Mouse (Mus musculus) myocyte (in vitro differentiated cells): ENCODE results near the gene Krtap28-10. TPM values are rescaled to one million over a fixed set of nuclear protein-coding genes. Genes with fewer than 3 reads are reported as not detected.

Experiments
- H3K27me3 ChIP-seq: one replicate; pipeline ENCODE4 v1.6.1; 2011; ENCODE audit not compliant: control insufficient read depth, insufficient read depth, insufficient read length
- H3K36me3 ChIP-seq: one replicate; pipeline ENCODE4 v1.6.1; 2011; ENCODE audit not compliant: control insufficient read depth, insufficient read depth
- H3K4me2 ChIP-seq: one replicate; pipeline ENCODE4 v1.6.1; 2011; ENCODE audit warnings: low read depth, control low read depth
- H3K4me3 ChIP-seq: one replicate; pipeline ENCODE4 v1.5.1; 2011; ENCODE audit warnings: mild to moderate bottlenecking, control low read depth, moderate library complexity
- H3K79me2 ChIP-seq: one replicate; pipeline ENCODE4 v1.6.1; 2011; ENCODE audit not compliant: control insufficient read depth, insufficient read depth
- H3ac ChIP-seq: one replicate; pipeline ENCODE4 v1.6.1; 2011; ENCODE audit not compliant: control insufficient read depth, insufficient read length
- CEBPB ChIP-seq: IDR thresholded peaks from 2 replicates; pipeline ENCODE4 v1.6.1; 2011; ENCODE audit warnings: mild to moderate bottlenecking, moderate library complexity; ENCODE audit not compliant: poor library complexity, insufficient read depth, severe bottlenecking
- E2F4 ChIP-seq: IDR thresholded peaks from one replicate; pipeline ENCODE4 v1.6.1; 2011; ENCODE audit warnings: mild to moderate bottlenecking, control low read depth, moderate library complexity; ENCODE audit not compliant: insufficient read depth
- MAX ChIP-seq: IDR thresholded peaks from one replicate; pipeline ENCODE4 v1.6.1; 2011; ENCODE audit warnings: low read depth, mild to moderate bottlenecking, control low read depth
- MYOD1 ChIP-seq, 3 experiments: IDR thresholded peaks; one replicate each; pipeline ENCODE4 v1.6.1; 2011; ENCODE audit warnings: control low read depth in 2 of 3, low read depth in 2 of 3, mild to moderate bottlenecking in 2 of 3, moderate library complexity in 1 of 3; ENCODE audit not compliant: insufficient read length in 2 of 3, control insufficient read depth in 1 of 3
- MYOG ChIP-seq, 3 experiments: IDR thresholded peaks; one replicate each; pipeline ENCODE4 v1.6.1; 2011; ENCODE audit warnings: control low read depth in 2 of 3, low read depth in 2 of 3, mild to moderate bottlenecking in 2 of 3; ENCODE audit not compliant: insufficient read length in 2 of 3, control insufficient read depth in 1 of 3, insufficient read depth in 1 of 3
- POLR2A ChIP-seq: IDR thresholded peaks from one replicate; pipeline ENCODE4 v1.6.1; 2011; ENCODE audit warnings: low read depth, mild to moderate bottlenecking, control low read depth, moderate library complexity; ENCODE audit not compliant: insufficient read length
- POLR2AphosphoS2 ChIP-seq: IDR thresholded peaks from one replicate; pipeline ENCODE4 v1.6.1; 2011; ENCODE audit warnings: low read depth, control low read depth; ENCODE audit not compliant: insufficient read length
- REST ChIP-seq: IDR thresholded peaks from one replicate; pipeline ENCODE4 v1.6.1; 2011; ENCODE audit warnings: mild to moderate bottlenecking, control low read depth, moderate library complexity; ENCODE audit not compliant: insufficient read depth, insufficient read length
- SRF ChIP-seq: IDR thresholded peaks from one replicate; pipeline ENCODE4 v1.6.1; 2011; ENCODE audit warnings: low read depth; ENCODE audit not compliant: control insufficient read depth, insufficient read length
- TCF12 ChIP-seq: IDR thresholded peaks from one replicate; pipeline ENCODE4 v1.6.1; 2011; ENCODE audit warnings: mild to moderate bottlenecking, control low read depth; ENCODE audit not compliant: poor library complexity, insufficient read depth, severe bottlenecking
- TCF3 ChIP-seq: IDR thresholded peaks from one replicate; pipeline ENCODE4 v1.6.1; 2011; ENCODE audit warnings: low read depth, control low read depth; ENCODE audit not compliant: insufficient read length
- USF1 ChIP-seq: IDR thresholded peaks from one replicate; pipeline ENCODE4 v1.6.1; 2011; ENCODE audit warnings: low read depth, mild to moderate bottlenecking, control low read depth, moderate library complexity
- polyA plus RNA-seq: library from polyadenylated mRNA; unstranded; fragments of >200 nt; fragmentation: generic; extraction: Trizol; gene quantifications from one replicate; pipeline ENCODE4 v1.2.1, GENCODE M21; 2012; ENCODE audit warnings: missing spikeins

Krtap28-10 gene
- polyA plus RNA-seq, 1 experiment: not detected

DNA sequence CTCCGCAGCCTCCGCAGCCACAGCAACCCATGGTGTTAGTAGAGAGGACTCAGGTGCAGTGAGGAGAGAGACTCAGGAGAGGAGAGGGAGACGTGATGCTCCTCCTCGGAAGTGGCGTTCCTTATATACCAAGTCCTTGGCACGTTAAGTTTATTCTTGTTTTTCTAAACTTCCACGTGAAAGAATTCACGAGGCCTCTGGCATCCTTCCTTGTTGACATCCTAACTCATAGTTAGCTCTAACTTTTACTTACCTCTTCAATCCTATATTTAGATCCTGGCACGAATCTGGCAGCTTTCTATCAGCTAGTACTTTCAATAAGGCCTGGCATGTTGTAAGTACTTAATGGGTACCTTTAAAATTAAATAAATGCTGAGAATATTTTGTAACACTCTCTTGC lies 17.0 kb upstream of the Krtap28-10 start, which contains the start of gene A030005K14Rik:
Gene A030005K14Rik (minus strand): TSS at position 101 of the 400 bp plus-strand sequence.
- Histone ChIP-seq H3K4me2 (no peak within 1 kb of the TSS), H3ac (no peak within 1 kb of the TSS), H3K79me2 (no peaks in the 10 kb centered on the region), H3K4me3 (no peak within 1 kb of the TSS), H3K27me3 (peaks cover 5% of the 10 kb centered on the region), H3K36me3 (no peaks in the 10 kb centered on the region)
- no peak for TF ChIP-seq MAX
- no peak for TF ChIP-seq MYOD1 (IDR thresholded peaks at IDR 0.05; ENCODE audit: control insufficient read depth in 1 of 3, insufficient read length in 2 of 3, low read depth in 2 of 3)
- no peak for TF ChIP-seq SRF
- no peak for TF ChIP-seq CEBPB
- TF ChIP-seq POLR2AphosphoS2: no peak
- no peak for TF ChIP-seq USF1
- no peak for TF ChIP-seq MYOG (IDR thresholded peaks at IDR 0.05; ENCODE audit: control insufficient read depth in 1 of 3, insufficient read depth in 1 of 3, insufficient read length in 2 of 3, low read depth in 2 of 3)
- no peak for TF ChIP-seq TCF12
- no peak for TF ChIP-seq E2F4
- no peak for TF ChIP-seq REST
- no peak for TF ChIP-seq TCF3
- no peak for TF ChIP-seq POLR2A

DNA sequence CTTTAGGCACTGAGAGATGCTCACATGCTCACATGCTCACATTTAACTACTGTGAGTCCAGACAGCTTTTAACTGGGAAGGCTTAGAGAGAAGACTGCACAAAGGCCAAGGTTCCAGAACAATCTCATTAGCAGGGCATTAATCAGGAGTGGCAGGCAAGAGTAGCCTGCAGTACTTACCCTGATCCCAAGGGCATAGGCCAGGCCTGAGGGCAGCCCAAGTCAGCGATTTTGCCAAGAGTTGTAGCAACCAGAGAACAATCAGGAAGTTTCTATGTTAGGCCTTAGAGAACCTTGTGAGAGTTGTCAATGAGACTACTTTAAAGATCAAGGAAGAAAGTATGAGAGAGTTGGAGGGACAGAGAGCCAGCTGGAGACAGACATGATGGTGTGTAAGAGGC lies 16.2 kb upstream of the Krtap28-10 start:
- TF ChIP-seq MYOG (IDR thresholded peaks at IDR 0.05; ENCODE audit: control insufficient read depth in 1 of 3, insufficient read depth in 1 of 3, insufficient read length in 2 of 3, low read depth in 2 of 3): no peak
- TF ChIP-seq TCF12: no peak
- no peak for TF ChIP-seq MYOD1 (IDR thresholded peaks at IDR 0.05; ENCODE audit: control insufficient read depth in 1 of 3, insufficient read length in 2 of 3, low read depth in 2 of 3)
- TF ChIP-seq CEBPB: no peak
- TF ChIP-seq E2F4: no peak
- no peak for TF ChIP-seq USF1
- no peak for TF ChIP-seq POLR2AphosphoS2
- TF ChIP-seq POLR2A: no peak
- no peak for TF ChIP-seq MAX
- TF ChIP-seq REST: no peak
- no peak for TF ChIP-seq SRF
- no peak for TF ChIP-seq TCF3
- Histone ChIP-seq H3K79me2 (no peaks in the 10 kb centered on the region), H3K4me3 (no peak overlapping the region)

DNA sequence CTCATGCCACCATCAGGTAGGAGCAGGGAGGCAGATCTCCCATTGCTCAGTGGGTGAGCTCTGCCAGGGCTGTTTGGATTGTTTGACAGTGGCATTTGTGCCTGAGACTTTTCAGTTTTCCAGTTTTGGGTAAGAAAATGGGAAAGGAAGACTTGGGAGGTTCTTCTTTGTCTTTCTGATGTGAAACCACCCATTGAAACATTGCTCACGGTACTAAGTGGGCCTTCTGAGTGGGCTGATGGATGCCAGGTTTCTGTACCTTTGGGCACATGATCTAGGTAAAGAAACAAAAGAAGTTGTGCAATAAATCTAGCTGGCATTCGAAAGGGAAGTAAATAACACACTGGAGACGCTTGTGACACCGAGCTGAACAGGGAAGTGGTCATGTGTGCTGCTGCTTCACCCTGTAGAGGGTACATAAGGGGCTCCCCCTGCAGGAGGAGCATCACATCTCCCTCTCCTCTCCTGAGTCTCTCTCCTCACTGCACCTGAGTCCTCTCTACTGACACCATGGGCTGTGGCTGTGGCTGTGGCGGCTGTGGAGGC lies 2.7 kb upstream of the Krtap28-10 start, which contains the start of gene Gm47969:
Gene Gm47969 (plus strand): TSS at position 51 of the 546 bp plus-strand sequence.
- Histone ChIP-seq H3ac (no peak within 1 kb of the TSS), H3K4me3 (no peak within 1 kb of the TSS), H3K79me2 (no peaks in the 10 kb centered on the region), H3K36me3 (no peaks in the 10 kb centered on the region), H3K27me3 (peaks cover 5% of the 10 kb centered on the region), H3K4me2 (no peak within 1 kb of the TSS)
- TF ChIP-seq POLR2AphosphoS2 (no peak), CEBPB (no peak), POLR2A (no peak), MYOG (IDR thresholded peaks at IDR 0.05; ENCODE audit: control insufficient read depth in 1 of 3, insufficient read depth in 1 of 3, insufficient read length in 2 of 3, low read depth in 2 of 3) (no peak), SRF (no peak), USF1 (no peak), MAX (no peak), TCF12 (no peak), MYOD1 (IDR thresholded peaks at IDR 0.05; ENCODE audit: control insufficient read depth in 1 of 3, insufficient read length in 2 of 3, low read depth in 2 of 3) (no peak), TCF3 (no peak), REST (no peak), E2F4 (no peak)

More for the DNA sequence above, 16.2 kb upstream of the Krtap28-10 start:
- no peak overlapping the region for H3ac ChIP-seq
- no peaks in the 10 kb centered on the region for H3K36me3 ChIP-seq
- peaks cover 5% of the 10 kb centered on the region for H3K27me3 ChIP-seq
- no peak overlapping the region for H3K4me2 ChIP-seq

DNA sequence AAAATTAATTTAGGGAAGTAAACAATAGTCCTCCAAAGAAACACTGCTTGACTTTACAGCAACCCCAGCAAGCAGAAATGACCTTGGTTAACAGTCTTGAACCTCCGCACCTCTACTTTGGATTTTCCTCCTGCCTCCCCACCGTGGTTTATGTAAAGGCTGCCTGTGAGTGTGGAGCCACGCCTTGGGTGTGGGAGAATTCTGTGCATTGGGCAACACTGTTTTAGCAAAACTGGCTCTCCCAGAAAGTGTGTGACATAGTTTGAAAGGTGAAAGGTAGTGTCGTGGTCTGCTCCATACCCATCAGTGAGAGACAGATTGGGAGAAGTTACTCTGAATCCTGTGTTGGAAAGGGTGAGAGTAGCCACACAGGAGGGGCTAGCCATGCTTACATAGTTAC lies 3.2 kb downstream of the Krtap28-10 start:
- H3K27me3 ChIP-seq: peaks cover 10% of the 10 kb centered on the region

More for the DNA sequence above, 3.2 kb downstream of the Krtap28-10 start:
- H3K36me3 ChIP-seq: no peaks in the 10 kb centered on the region
- H3K79me2 ChIP-seq: no peaks in the 10 kb centered on the region
- no peak overlapping the region for H3ac ChIP-seq
- no peak for TF ChIP-seq MYOG (IDR thresholded peaks at IDR 0.05; ENCODE audit: control insufficient read depth in 1 of 3, insufficient read depth in 1 of 3, insufficient read length in 2 of 3, low read depth in 2 of 3)
- TF ChIP-seq TCF3: no peak
- TF ChIP-seq USF1: no peak
- TF ChIP-seq E2F4: no peak
- TF ChIP-seq POLR2AphosphoS2: no peak
- no peak for TF ChIP-seq POLR2A
- no peak for TF ChIP-seq MYOD1 (IDR thresholded peaks at IDR 0.05; ENCODE audit: control insufficient read depth in 1 of 3, insufficient read length in 2 of 3, low read depth in 2 of 3)
- TF ChIP-seq TCF12: no peak
- no peak for TF ChIP-seq SRF
- no peak for TF ChIP-seq MAX
- TF ChIP-seq REST: no peak
- no peak overlapping the region for H3K4me2 ChIP-seq
- H3K4me3 ChIP-seq: no peak overlapping the region
